Mouse (Mus musculus) cerebellum, adult 2 months (tissue): ENCODE results near the gene Fn1. TPM values are rescaled to one million over a fixed set of nuclear protein-coding genes. Genes with fewer than 3 reads are reported as not detected.

ENCODE experiments used
- DNase-seq, 2 experiments: peaks; one replicate each; pipeline ENCODE4 v3.0.0; 2021
- H3K27ac ChIP-seq: fragments of 200-500 bp; 2 replicates; pipeline ENCODE4 v1.5.1; 2012; ENCODE audit warnings: low read length, control low read depth, inconsistent platforms; ENCODE audit not compliant: insufficient read depth
- H3K27me3 ChIP-seq: fragments of 200-500 bp; 2 replicates; pipeline ENCODE4 v1.6.1; 2012; ENCODE audit warnings: inconsistent platforms, mild to moderate bottlenecking, low read length, moderate library complexity; ENCODE audit not compliant: control insufficient read depth, insufficient read depth
- H3K4me1 ChIP-seq: fragments of 200-500 bp; 2 replicates; pipeline ENCODE4 v1.6.1; 2011; ENCODE audit warnings: low read length; ENCODE audit not compliant: control insufficient read depth, insufficient read depth
- H3K4me3 ChIP-seq: fragments of 200-500 bp; replicated peaks from 2 replicates; pipeline ENCODE3; 2011; ENCODE audit warnings: mild to moderate bottlenecking, low read depth, low read length, control low read depth; ENCODE audit not compliant: insufficient read depth
- CTCF ChIP-seq: fragments of 200-500 bp; IDR thresholded peaks from 2 replicates; pipeline ENCODE4 v1.5.1; 2011; ENCODE audit warnings: low read depth, mild to moderate bottlenecking, control low read depth, low read length, moderate library complexity, borderline replicate concordance; ENCODE audit not compliant: insufficient read depth
- POLR2A ChIP-seq: fragments of 200-500 bp; IDR thresholded peaks from 2 replicates; pipeline ENCODE4 v1.6.1; 2011; ENCODE audit warnings: low read length, control low read depth, borderline replicate concordance; ENCODE audit not compliant: insufficient read depth
- WGBS: fragments of 180-500 bp; shearing (Covaris S2); methylation state at CpG from one replicate; pipeline ENCODE4 v1.1.7; 2018; 5-methylcytosine and 5-hydroxymethylcytosine counted together
- polyA plus RNA-seq: library from polyadenylated mRNA; depleted of rRNA; stranded (reverse); fragments of >200 nt; gene quantifications from 2 replicates; pipeline ENCODE4 v1.2.3, GENCODE M21; 2012

The Fn1 gene
- polyA plus RNA-seq, 1 experiment: 25.5 TPM

GRCm38 (mm10) chr1:71635101-71636014 lies 17.6 kb downstream of the Fn1 start:
- H3K27ac ChIP-seq: no peak overlapping the region
- 96% methylated on average over 10 of the region's 10 CpGs for WGBS

GRCm38 (mm10) chr1:71634471-71634981 lies 18.5 kb downstream of the Fn1 start:
- Histone ChIP-seq H3K4me3 (no peak overlapping the region), H3K27ac (no peak overlapping the region), H3K27me3 (no peaks in the 10 kb centered on the region), H3K4me1 (no peaks in the 10 kb centered on the region)
- TF ChIP-seq POLR2A: no peak
- TF ChIP-seq CTCF: no peak
- WGBS: 95% methylated on average over 6 of the region's 6 CpGs
- no peak for DNase-seq

More at GRCm38 (mm10) chr1:71635101-71636014, 17.6 kb downstream of the Fn1 start:
- no peak for DNase-seq
- Histone ChIP-seq H3K27me3 (no peaks in the 10 kb centered on the region), H3K4me3 (no peak overlapping the region), H3K4me1 (no peaks in the 10 kb centered on the region)
- no peak for TF ChIP-seq POLR2A
- no peak for TF ChIP-seq CTCF

DNA sequence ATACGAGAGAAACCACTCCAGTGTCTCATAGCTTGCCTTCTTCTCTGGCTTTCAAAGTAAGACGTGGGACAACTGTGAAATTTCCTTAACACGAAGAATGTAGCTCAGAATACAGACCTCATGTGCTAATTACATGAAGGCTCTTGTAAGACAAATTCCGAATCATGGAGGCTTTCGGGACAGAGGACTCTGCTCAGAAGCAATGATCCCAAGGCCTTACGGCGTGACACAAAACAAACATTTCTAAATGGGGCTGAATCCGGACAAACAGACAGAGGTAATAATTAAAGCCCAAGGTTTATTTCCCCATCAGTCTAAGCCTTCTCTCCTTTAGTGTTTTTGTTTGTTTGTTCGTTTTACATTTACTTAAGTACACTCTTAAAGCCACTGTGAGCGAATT lies 20.6 kb downstream of the Fn1 start:
- WGBS: 86% methylated on average over 10 of the region's 10 CpGs
- no peak overlapping the region for H3K27ac ChIP-seq

GRCm38 (mm10) chr1:71631811-71632210 lies 21.2 kb downstream of the Fn1 start:
- Histone ChIP-seq H3K27ac (no peak overlapping the region), H3K27me3 (no peaks in the 10 kb centered on the region), H3K4me1 (no peaks in the 10 kb centered on the region), H3K4me3 (no peak overlapping the region)
- 82% methylated on average over 6 of the region's 6 CpGs for WGBS
- no peak for DNase-seq
- TF ChIP-seq CTCF (no peak), POLR2A (no peak)

More for the DNA sequence above, 20.6 kb downstream of the Fn1 start:
- no peak overlapping the region for H3K4me3 ChIP-seq
- no peaks in the 10 kb centered on the region for H3K4me1 ChIP-seq
- TF ChIP-seq CTCF: no peak
- TF ChIP-seq POLR2A: no peak
- no peak for DNase-seq
- H3K27me3 ChIP-seq: no peaks in the 10 kb centered on the region

DNA sequence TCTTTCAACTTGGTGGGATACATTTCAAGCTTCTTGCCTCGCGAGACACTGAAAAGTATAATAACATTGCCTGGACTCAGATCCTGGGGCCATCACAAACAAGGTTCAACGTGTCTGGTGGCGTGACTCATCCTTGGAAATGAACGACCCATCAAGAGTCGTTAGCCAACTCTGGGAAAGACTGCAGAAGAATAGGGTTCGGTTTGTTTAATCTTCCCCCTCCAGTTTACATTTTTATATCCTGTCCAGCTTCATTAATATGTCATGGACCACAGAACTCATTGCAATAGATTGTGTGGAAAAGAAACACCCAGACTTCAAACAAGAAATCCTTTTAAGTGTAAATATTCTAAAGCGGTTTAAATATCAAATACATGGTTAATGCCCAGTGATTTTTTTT lies 22.8 kb downstream of the Fn1 start:
- TF ChIP-seq CTCF (no peak), POLR2A (no peak)
- Histone ChIP-seq H3K27ac (no peak overlapping the region), H3K27me3 (no peaks in the 10 kb centered on the region), H3K4me3 (no peak overlapping the region), H3K4me1 (no peaks in the 10 kb centered on the region)
- 85% methylated on average over 8 of the region's 8 CpGs for WGBS
- DNase-seq: no peak

DNA sequence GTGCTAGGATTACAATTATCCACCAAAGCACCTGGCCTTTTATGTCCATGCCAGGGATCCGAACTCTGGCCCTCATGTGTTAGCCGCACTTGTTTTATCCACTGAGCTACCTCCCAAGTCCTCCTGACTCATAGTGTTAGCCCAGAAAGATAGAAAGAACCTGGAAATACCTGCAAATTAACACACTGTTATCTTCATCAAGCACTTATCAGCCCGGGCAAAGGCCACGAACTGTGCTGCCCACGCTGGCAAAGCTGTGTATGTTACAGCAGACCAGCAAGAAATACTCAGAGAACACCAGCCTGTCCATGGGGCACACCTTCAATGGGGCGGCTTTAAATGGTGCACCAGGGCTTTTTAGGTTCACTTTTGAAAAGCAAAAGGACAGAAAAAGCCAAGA lies 29.4 kb downstream of the Fn1 start:
- H3K27me3 ChIP-seq: no peaks in the 10 kb centered on the region
- H3K27ac ChIP-seq: no peak overlapping the region
- TF ChIP-seq CTCF: no peak
- no peak for TF ChIP-seq POLR2A
- WGBS: 97% methylated on average over 6 of the region's 6 CpGs
- no peak overlapping the region for H3K4me3 ChIP-seq
- H3K4me1 ChIP-seq: no peaks in the 10 kb centered on the region
- no peak for DNase-seq

DNA sequence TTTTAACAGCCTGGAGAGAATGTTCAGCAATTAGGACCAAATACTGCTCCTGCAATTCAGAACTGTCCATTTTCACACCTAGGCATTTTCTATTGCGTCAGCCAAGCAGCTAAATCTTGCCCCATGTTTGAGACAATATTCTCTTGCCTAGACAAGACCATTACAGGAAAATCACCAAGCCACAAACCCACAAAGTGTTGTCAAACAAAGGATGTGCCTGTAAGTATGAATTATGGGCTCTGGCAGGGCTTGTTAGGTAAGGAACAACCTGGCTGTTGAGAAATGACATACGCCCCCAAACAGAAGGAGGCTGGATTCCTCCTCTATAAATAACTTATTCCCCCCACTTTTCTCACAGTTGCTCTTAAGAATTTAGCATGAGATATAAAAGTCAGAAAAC lies 31.5 kb downstream of the Fn1 start:
- Histone ChIP-seq H3K27ac (no peak overlapping the region), H3K4me3 (no peak overlapping the region), H3K27me3 (no peaks in the 10 kb centered on the region), H3K4me1 (no peaks in the 10 kb centered on the region)
- TF ChIP-seq POLR2A (no peak), CTCF (no peak)
- no peak for DNase-seq
- WGBS: 99% methylated on average over 2 of the region's 2 CpGs

DNA sequence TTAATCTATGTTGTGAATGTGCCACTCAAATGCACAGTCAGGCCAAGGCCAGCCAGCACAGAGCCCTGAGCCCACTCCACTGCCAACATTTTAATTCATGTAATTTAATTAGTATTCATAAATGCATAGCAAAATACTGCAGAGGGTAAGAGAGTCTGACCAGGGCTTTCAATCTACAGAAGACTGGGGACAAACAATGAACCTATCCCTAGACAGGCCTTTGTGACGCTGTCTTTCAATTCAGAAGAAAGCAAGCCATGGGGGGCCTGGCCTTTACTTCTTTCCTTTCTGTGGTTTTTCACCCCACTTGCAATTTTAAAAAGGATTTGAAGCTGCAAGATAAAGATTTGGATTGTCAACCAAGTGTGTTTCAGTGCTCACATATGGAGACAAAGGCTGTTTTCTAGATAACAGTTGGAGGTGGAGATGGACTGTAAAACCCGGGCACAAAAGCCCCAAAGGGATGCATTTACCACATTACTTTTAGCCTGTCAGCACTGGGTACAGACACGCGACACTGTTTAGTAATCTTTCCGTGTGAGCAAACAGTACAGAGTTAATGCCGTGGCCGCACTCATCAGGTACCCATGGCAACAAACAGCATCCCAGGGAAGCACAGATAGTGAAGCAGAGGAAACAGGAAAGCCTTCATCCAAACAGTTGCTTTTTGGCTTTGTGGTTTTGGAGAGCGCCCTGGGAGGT lies 38.3 kb downstream of the Fn1 start:
- no peak for DNase-seq
- Histone ChIP-seq H3K27ac (no peak overlapping the region), H3K4me1 (no peaks in the 10 kb centered on the region), H3K27me3 (no peaks in the 10 kb centered on the region; the same call in 1 of the 2 replicates), H3K4me3 (no peak overlapping the region)
- TF ChIP-seq POLR2A (no peak), CTCF (no peak)
- WGBS: 17% methylated on average over 8 of the region's 8 CpGs
